Mouse (Mus musculus) lung, adult 18-20 months (tissue): Measurements from ENCODE around the gene St7.
"Not testable (repeated sequence)": the region's sequence is repeated elsewhere in the genome, so short reads cannot be mapped to it uniquely, and the experiment has no call there.

Source experiments
- DNase-seq, 2 experiments: peaks; one replicate each; pipeline ENCODE4 v3.0.0; 2022; ENCODE audit warnings: mixed read lengths in 2 of 2

The St7 gene

GRCm38 (mm10) chr6:17692647-17693046 lies at the start of gene St7:
Gene St7, plus strand, starts transcription at chr6:17692933.
- no peak for DNase-seq

- no peak for DNase-seq
Measured at GRCm38 (mm10) chr6:17646107-17646506, 46.6 kb upstream of the St7 start.

- peak; percentile 31 to 36 for DNase-seq
Measured at GRCm38 (mm10) chr6:17652132-17652531, 40.6 kb upstream of the St7 start.

DNA sequence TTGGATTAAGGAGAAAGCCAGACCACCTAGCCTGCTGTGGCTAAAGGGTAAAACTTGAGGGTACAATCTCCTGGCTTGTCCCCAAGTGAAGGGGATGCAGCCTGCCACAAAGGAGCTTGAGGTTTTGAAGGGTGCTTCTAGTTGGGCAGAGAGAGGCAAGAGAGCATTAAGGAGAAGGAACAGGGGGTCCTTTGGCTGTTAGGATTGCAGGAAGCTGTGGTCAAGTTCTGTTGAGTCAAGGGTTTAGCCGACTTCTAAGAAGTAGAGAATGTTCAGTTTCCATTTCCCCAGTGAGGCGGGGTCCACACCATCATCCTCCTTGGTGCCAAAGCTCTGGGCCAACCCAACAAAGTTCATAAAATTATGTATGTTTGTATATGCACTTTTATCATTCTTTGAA lies 37.7 kb upstream of the St7 start:
- DNase-seq: no peak

DNA sequence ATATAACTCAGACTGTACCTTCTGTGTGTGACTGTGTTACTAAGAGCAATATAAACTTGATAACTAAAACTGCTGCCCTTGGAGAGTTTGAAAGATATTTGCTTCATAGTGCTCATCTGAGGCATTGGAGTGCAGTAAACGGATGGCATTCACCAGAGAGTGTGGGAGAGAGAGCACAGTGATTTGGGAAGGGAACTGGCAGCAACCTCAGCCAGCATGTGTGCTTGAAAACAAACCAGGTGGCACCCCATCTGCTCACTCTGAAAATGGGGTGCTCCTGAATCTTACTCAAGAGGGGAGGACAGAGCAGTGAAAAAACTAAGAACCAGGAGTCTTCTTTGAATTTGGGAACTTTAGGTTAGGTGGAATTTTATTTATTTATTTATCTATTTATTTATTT lies 35.4 kb upstream of the St7 start:
- DNase-seq: no peak

GRCm38 (mm10) chr6:17665348-17665747 lies 27.4 kb upstream of the St7 start:
- no peak for DNase-seq

DNA sequence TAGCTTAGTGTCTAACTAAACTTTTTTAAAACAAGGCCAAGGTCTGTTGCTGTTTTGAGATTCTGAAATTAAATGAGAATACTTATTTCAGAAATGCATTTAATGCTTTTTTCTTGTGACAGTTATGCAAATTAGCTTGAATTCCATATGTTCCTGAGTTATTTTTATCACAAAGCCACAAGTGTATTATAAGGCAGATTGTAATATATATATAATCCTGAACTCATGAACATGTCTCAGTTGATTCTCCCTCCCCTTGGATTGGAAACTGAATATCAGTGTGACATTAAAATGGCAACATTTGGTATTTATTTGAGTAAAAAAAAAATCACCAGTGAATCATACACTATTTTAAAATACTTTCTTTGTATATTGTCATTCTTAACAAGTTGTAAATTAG lies 26.7 kb upstream of the St7 start:
- DNase-seq: no peak

DNA sequence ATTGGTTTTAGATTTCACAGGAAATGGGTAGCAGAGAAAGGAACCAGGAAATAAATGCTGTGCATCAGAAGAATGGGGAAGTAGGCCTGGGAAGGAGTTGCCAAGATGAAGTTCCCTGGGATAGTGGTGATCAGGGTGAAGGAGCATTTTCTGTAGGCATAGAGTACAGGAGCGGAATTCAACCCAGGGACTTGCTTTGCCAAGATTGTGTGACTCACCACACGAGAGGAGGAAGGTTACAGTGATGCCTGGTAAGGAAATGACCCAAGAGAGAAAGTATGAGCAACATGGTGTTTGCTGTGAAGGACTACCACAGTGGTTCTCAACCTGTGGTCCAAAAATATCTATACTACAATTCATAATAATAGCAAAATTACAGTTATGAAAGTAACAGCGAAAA lies 24.9 kb upstream of the St7 start:
- DNase-seq: no peak

GRCm38 (mm10) chr6:17668334-17668733 lies 24.4 kb upstream of the St7 start:
- no peak for DNase-seq

GRCm38 (mm10) chr6:17669826-17670225 lies 22.9 kb upstream of the St7 start:
- no peak for DNase-seq

- peak; percentile 37 to 38 for DNase-seq
Measured at GRCm38 (mm10) chr6:17675019-17675756, 17.5 kb upstream of the St7 start.

GRCm38 (mm10) chr6:17677008-17677407 lies 15.7 kb upstream of the St7 start:
- DNase-seq: no peak

DNA sequence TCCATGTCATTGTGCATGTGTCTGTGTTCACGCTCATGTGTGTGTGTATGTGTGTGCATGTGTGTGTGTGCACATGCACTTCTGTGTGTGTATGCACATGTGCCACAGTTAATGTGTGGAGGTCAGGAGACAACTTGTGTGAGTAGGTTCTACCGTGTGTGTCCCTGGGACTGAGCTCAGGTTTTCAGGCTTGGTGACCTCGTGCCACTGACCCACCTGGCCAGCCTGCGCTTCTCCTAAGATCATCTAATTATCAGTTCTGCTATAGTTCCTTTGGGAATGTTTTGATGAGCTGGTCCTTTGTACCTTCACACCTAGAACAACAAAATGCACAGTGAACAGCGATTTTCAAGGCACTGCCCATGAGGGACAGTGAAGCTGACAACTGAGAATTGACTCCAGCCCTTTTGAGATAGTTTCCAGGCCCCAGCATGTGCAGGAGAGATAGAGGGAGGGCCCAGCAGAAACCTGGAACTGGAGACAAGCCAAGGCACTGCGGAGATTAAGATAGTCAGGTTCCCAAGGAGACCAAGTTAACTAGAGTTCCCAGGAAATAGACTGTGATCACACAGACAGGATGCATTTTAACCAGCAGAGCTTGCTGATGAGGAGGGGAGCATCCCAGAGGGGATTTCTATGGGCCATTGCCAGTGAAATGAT lies 12.3 kb upstream of the St7 start:
- DNase-seq: no peak

GRCm38 (mm10) chr6:17681810-17682209 lies 10.9 kb upstream of the St7 start:
- DNase-seq: no peak

- DNase-seq: no peak
Measured at GRCm38 (mm10) chr6:17688676-17689075, 4.1 kb upstream of the St7 start.

DNA sequence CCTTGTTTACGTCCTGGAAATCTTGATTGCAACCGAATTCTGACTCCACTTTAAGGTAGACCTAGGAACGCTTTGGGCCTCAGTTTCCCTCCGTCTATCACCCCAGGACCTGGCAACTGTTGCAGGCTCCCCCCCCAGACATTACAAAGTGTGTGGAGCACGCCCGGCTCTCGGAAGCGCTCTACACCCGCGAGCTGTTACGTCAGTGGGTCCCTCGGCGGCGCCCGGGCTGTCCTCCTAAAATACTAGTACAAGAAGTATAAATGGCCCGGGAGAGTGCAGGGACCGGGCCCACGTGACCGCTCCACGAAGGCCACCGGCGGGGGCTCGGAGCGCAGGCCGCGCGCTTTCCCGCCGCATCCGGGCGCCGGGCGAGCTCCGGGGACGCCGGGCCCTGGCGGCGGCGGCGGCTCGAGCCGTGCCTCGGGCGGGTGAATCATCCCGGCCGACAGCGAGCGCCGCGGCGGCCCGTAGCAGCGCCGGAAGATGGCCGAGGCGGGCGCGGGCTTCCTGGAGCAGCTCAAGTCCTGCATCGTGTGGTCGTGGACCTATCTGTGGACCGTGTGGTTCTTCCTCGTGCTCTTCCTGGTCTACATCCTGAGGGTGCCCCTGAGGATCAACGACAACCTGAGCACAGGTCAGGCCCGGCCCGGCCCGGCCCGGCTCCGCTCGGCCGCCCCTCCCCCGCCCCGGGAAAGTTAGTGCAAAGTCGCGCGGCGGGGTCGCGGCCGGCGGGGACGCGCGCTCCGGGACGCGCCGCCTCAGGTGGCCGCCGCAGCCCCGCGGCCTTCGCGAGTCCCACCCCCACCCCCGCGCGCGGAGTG lies 1.2 kb downstream of the St7 start:
- DNase-seq: peak; percentile 71 to 78

DNA sequence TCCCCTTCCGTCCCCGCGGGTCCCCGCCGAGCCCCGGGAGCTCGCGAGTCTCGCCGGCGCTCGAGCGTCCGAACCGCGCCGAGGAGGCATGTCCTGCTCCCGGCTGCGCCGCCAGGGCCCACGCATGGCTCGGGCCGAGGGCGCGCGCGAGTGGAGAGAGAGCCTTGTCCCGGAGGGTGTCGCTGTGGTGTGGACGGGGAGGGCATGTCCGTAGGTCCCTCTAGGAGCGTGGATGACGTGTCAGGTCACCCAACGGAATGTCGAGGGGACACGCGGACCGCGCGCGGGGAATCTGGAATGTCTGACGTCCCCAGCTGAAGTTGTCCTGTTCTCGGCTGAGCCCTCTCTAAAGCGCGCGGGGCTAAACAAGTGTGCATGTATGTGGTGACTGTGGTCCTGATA lies 1.8 kb downstream of the St7 start:
- DNase-seq: peak; percentile 81 to 88

DNA sequence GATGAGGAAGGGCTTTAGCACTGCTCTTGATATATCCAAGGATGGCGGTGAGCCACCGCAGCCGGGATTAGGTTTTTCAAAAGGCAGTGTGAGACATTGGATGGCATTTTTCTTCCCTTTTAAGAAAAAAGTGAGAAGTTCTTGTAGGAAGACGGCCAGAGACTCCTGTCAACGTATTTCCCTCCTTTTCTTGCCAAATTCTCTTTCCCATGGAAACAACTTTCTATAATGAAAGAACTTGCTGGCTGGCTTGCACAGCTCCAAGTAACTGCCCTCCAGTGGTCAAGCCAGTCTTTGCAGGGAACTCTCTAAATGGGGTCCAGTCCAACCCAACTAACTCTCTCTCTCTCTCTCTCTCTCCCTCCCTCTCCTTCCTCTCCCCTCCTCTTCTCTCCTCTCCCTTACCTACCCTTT lies 3.6 kb downstream of the St7 start:
- DNase-seq: peak; percentile 45 to 67

- no peak for DNase-seq
Measured at GRCm38 (mm10) chr6:17700936-17701612, 8.3 kb downstream of the St7 start.

DNA sequence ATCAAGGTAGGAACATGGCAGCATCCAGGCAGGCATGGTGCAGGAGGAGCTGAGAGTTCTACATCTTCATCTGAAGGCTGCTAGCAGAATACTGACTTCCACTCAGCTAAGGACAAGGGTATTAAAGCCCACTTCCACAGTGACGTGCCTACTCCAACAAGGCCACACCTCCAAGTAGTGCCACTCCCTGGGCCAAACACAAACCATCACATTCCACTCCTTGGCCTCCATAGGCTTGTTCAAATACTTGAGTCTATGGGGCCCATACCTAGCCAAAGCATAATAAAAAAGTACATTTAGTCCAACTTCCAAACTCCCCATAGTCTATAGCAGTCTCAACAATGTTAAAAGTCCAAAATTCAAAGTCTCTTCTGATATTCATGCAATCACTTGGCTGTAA lies 11.3 kb downstream of the St7 start:
- DNase-seq: not testable (repeated sequence)

DNA sequence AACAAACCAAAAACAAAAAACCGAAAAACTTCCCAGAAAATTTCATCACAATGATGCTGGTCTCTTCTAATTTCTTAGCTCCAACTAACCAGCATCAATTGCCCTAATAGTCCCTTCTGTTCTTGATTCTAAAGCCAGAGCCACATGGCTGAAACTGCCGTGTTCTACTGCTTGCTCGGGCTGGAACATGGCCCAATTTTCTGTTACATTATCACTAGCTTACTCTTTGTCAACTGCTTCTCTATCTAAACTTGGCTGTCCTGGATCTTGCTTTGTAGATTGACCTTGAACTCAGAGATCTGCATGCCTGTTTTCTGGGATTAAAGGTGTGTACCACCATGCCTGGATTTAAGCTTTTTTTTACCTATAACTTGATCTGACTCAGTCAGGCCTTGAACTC lies 13.2 kb downstream of the St7 start:
- no peak for DNase-seq

- no peak for DNase-seq
Measured at GRCm38 (mm10) chr6:17718978-17719377, 26.2 kb downstream of the St7 start.

GRCm38 (mm10) chr6:17719423-17719822 lies 26.7 kb downstream of the St7 start:
- DNase-seq: no peak
